Mouse (Mus musculus) G1E (cell line): Measurements from ENCODE around the gene Trp53rkb. TPM values are rescaled to one million over a fixed set of nuclear protein-coding genes. Genes with fewer than 3 reads are reported as not detected.
A peak's percentile ranks its signal among the peaks of the same experiment; 100 is the strongest.
"Not testable (repeated sequence)": the region's sequence is repeated elsewhere in the genome, so short reads cannot be mapped to it uniquely, and the experiment has no call there.

Experiments
- ATAC-seq: 2 replicates; pipeline ENCODE4 v1.8.0; 2016; ENCODE audit warnings: mild to moderate bottlenecking; ENCODE audit not compliant: insufficient number of reproducible peaks, poor library complexity, low FRiP score, severe bottlenecking; ENCODE audit errors: extremely low read depth
- DNase-seq: peaks from one replicate; pipeline ENCODE4 v3.0.0; 2012; ENCODE audit warnings: low spot score
- H3K27me3 ChIP-seq: 2 replicates; pipeline ENCODE4 v1.6.1; 2012; ENCODE audit warnings: mild to moderate bottlenecking, low read length, inconsistent platforms; ENCODE audit not compliant: insufficient read depth
- H3K36me3 ChIP-seq: replicated peaks from 2 replicates; pipeline ENCODE3; 2012; ENCODE audit warnings: mild to moderate bottlenecking, inconsistent platforms
- H3K4me1 ChIP-seq: 2 replicates; pipeline ENCODE4 v1.6.1; 2012; ENCODE audit warnings: low read depth, low read length, inconsistent platforms, mixed read lengths; ENCODE audit not compliant: insufficient read depth
- H3K4me3 ChIP-seq: 2 replicates; pipeline ENCODE4 v1.5.1; 2012; ENCODE audit warnings: low read depth, mild to moderate bottlenecking, inconsistent platforms, low read length, moderate library complexity, mixed read lengths
- H3K9me3 ChIP-seq: replicated peaks from 2 replicates; pipeline ENCODE4 v1.6.1; 2012; ENCODE audit warnings: inconsistent platforms
- CTCF ChIP-seq: IDR thresholded peaks from 2 replicates; pipeline ENCODE4 v1.5.1; 2012; ENCODE audit warnings: low read depth, low read length, inconsistent platforms, mixed read lengths
- GATA1 ChIP-seq: IDR thresholded peaks from 2 replicates; pipeline ENCODE4 v1.6.1; 2012; ENCODE audit warnings: borderline replicate concordance, low read length, inconsistent platforms, mixed read lengths
- GATA2 ChIP-seq: IDR thresholded peaks from 2 replicates; pipeline ENCODE4 v1.6.1; 2012; ENCODE audit warnings: low read depth, low read length, inconsistent platforms, borderline replicate concordance
- POLR2AphosphoS5 ChIP-seq: IDR thresholded peaks from 2 replicates; pipeline ENCODE4 v1.6.1; 2012; ENCODE audit warnings: low read depth, low read length, inconsistent platforms; ENCODE audit not compliant: insufficient replicate concordance
- TAL1 ChIP-seq: conservative IDR thresholded peaks from 2 replicates; pipeline ENCODE4 v1.6.1; 2012; ENCODE audit warnings: low read depth, low read length, inconsistent platforms, mixed read lengths
- polyA plus RNA-seq: library from polyadenylated mRNA; stranded (reverse); fragments of >175 nt; gene quantifications from 2 replicates; pipeline ENCODE4 v1.2.3, GENCODE M21; 2012
- total RNA-seq, 2 experiments: library from RNA; stranded (forward) in 1 of 2; stranded (reverse) in 1 of 2; fragments of 200-1000 nt in 1 of 2; fragments of >200 nt in 1 of 2; fragmentation: Nextera tagmentation in 1 of 2; gene quantifications; 2 replicates each; pipeline ENCODE4 v1.2.3; 2014 to 2017

Trp53rkb gene
- total and polyA plus RNA-seq, 3 experiments: 2.9 to 6.2 (median 3.9) TPM

DNA sequence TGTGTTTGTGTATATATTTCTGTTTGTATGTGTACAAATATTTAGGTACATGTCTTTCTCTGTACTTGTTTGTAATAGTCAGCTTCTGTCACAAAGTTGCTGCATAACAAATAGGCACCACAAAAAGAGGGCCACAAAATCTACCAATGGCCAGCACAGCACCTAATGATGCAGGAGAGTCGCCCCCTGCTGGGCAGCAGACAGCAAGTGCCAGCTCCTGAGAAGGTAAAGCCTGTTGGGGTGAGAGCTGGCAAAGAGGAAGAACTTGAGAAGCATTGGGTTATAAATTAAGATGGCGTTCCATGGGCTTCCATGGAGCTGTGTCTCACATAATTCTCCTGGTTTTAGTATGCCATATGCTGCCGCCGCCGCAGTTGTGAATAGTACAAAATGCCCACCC is 593 bp upstream of the Trp53rkb start:
- H3K27me3 ChIP-seq: no peaks in the 10 kb centered on the region
- H3K4me3 ChIP-seq: no peak overlapping the region
- peak; percentile 29; the same call in 1 of the 2 replicates for TF ChIP-seq CTCF
- TF ChIP-seq POLR2AphosphoS5: no peak
- TF ChIP-seq TAL1: no peak
- no peak for TF ChIP-seq GATA1
- H3K4me1 ChIP-seq: peaks cover 28% of the 10 kb centered on the region
- H3K9me3 ChIP-seq: no peaks in the 10 kb centered on the region
- no peak for ATAC-seq
- peaks cover 14% of the 10 kb centered on the region for H3K36me3 ChIP-seq
- no peak for DNase-seq

DNA sequence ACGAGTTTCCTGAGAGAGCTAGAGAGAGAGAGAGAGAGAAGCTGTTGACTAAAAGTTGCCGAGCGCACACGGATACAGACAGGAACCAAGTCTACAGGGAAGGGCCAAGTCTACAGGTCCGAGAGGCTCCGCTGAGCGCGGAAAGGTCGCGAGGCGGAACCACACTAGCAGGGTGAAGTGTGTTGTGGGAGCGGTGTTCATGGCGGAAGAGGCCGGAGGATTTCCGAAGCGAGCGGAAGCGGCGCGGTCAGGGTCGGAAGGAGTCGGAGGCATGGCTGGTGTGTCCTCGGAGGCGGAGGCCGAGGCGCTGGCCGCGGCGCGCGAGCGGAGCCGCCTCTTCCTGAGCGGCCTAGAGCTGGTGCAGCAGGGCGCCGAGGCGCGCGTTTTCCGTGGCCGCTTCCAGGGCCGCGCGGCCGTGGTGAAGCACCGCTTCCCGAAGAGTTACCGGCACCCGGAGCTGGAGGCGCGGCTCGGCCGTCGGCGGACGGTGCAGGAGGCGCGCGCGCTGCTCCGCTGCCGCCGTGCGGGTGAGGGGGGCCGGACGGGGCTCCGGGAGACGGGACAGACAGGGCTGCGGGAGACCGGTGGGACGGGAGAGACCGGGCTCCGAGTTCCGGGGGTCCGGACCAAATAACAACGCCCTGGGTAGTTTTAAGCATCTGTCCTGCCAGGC is 1.3 kb downstream of the Trp53rkb start:
- peak; percentile 53 for DNase-seq
- not testable (repeated sequence) for H3K9me3 ChIP-seq, H3K27me3 ChIP-seq
- Histone ChIP-seq H3K36me3 (peaks cover 34% of the 10 kb centered on the region), H3K4me1 (peaks cover 23% of the 10 kb centered on the region), H3K4me3 (peak overlapping the region; percentile 83)
- peak; percentile 97 for ATAC-seq

DNA sequence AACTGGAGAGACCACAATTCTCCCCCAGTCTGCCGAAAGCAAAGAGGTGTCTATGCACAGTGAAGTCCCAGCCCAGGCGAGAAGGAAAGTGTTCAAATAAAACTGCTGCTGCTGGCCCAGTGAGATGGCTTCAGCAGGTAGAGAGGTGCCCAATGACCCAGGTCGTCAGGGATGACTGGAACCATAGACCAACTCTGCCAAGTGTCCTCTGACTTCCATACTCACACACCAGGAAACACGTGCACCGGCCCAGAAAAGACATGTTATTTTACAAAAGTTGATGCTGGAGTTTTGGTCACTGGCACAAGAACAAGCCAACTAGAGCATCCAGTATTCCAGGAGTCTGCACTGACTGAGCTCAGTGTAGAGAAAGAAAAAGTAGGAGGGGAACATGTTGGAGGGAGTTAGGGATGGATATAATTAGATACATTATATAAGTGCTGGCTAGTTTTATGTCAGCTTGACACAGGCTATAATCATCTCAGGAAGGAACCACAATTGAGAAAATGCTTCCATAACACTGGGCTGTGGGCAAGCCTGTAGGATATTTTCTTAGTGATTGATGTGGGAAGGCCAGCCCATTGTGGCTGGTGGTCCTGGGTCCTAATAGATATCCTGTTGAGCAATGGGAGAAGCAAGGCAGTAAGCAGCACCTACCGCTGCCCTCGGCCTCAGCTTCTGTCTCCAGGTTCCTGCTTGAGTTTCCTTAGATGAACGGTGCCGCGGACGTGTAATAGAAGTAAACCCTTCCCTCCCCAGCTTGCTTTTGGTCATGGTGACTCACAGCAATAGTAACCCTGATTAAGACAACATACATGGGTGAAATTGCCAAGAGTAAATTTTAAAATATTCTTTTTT is 7.5 kb downstream of the Trp53rkb start:
- Histone ChIP-seq H3K9me3 (no peaks in the 10 kb centered on the region), H3K4me1 (peaks cover 10% of the 10 kb centered on the region), H3K27me3 (no peaks in the 10 kb centered on the region), H3K4me3 (no peak overlapping the region), H3K36me3 (peaks cover 46% of the 10 kb centered on the region)
- ATAC-seq (no peak), DNase-seq (no peak)
- TF ChIP-seq CTCF (no peak), GATA1 (no peak), POLR2AphosphoS5 (no peak), TAL1 (no peak), GATA2 (no peak)

DNA sequence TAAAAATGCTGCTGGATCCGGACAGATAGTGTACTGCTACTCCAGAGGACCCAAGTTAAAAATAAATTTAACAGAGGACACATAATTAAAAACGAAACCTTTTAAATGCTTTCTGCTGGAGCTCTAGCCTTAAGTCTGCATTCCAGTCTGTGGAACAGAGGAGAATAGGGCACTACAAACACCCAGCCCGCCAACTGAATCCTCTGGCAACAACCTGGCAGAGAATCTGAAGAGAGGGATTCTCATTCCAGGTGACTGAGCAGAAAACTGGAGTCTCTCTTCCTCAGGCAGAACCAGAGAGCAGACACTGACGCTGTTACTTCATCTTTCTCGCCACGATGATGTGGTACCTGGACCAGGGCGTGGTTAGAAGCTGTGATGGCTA is 8.1 kb downstream of the Trp53rkb start:
- no peak overlapping the region for H3K4me3 ChIP-seq
- H3K27me3 ChIP-seq: no peaks in the 10 kb centered on the region
- peaks cover 44% of the 10 kb centered on the region for H3K36me3 ChIP-seq
- ATAC-seq: no peak
- H3K9me3 ChIP-seq: no peaks in the 10 kb centered on the region
- DNase-seq: no peak
- H3K4me1 ChIP-seq: peaks cover 9% of the 10 kb centered on the region; the same call in 1 of the 2 replicates
- no peak for TF ChIP-seq GATA1
- no peak for TF ChIP-seq TAL1
- TF ChIP-seq CTCF: no peak
- no peak for TF ChIP-seq GATA2
- no peak for TF ChIP-seq POLR2AphosphoS5

DNA sequence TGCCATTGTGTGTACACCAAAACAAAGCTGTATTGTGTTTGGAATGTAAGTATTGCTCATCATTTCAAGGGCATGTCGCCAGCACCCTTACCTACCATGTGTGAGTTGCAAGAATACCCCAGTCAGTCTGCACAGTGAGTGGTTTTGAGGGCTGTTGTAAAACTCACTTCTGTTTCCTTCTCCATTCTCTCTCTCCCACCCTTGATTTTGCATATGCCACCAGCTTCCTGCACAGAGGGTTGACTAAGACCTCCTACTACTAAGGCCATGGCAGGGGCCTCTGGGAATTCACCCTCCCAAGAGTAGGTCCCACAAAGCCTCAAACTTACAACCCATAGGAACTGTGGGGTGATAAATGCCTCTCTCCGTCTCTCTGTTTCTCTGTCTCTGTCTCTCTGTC is 9.1 kb downstream of the Trp53rkb start:
- TF ChIP-seq TAL1 (no peak), CTCF (no peak), GATA2 (no peak), GATA1 (no peak), POLR2AphosphoS5 (no peak)
- Histone ChIP-seq H3K4me1 (peaks cover 13% of the 10 kb centered on the region), H3K9me3 (no peaks in the 10 kb centered on the region), H3K4me3 (no peak overlapping the region), H3K27me3 (no peaks in the 10 kb centered on the region), H3K36me3 (peaks cover 35% of the 10 kb centered on the region)
- ATAC-seq: no peak
- no peak for DNase-seq

DNA sequence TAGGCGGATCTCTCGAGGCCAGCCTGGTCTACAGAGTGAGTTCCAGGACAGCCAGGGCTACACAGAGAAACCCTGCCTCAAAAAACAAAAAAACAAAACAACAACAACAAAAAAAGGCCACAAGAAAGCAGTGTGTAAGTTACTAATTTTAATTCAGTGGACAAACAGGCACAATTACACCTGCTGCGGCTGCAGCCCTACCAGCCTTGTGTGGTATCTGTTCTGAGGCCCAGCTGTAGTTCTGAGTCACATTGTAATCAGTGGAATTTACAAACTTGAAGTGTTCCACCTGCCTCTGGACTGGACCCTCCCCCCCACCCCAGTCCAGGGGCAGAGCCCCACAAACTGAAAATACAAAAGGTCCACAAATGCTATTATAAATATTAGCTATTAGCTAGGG is 11.0 kb downstream of the Trp53rkb start:
- Histone ChIP-seq H3K4me3 (no peak overlapping the region), H3K36me3 (peaks cover 25% of the 10 kb centered on the region), H3K9me3 (no peaks in the 10 kb centered on the region), H3K27me3 (no peaks in the 10 kb centered on the region), H3K4me1 (peaks cover 23% of the 10 kb centered on the region)
- ATAC-seq: no peak
- DNase-seq: no peak
- TF ChIP-seq TAL1: no peak
- TF ChIP-seq GATA2: no peak
- no peak for TF ChIP-seq GATA1
- no peak for TF ChIP-seq CTCF
- no peak for TF ChIP-seq POLR2AphosphoS5
